Mouse (Mus musculus): ENCODE data around the gene Ubn1.

Gene Ubn1

GRCm38 (mm10) chr16:5135551-5136261 is 85.8 kb downstream of the Ubn1 start:
- no peak for ATAC-seq (ENCODE audit: insufficient number of reproducible peaks, low FRiP score, low TSS enrichment)

Measured in cerebellum, adult (tissue).